Mouse (Mus musculus): ENCODE data around the gene Tmem185b. TPM values are rescaled to one million over a fixed set of nuclear protein-coding genes. Genes with fewer than 3 reads are reported as not detected.
A peak's percentile ranks its signal among the peaks of the same experiment; 100 is the strongest.

Tmem185b gene
- polyA plus RNA-seq, 1 experiment, result 22.3 TPM

- Histone ChIP-seq H3K36me3 (ENCODE audit: control insufficient read depth, insufficient read depth, low read length) (no peaks in the 10 kb centered on the region), H3K27ac (ENCODE audit: insufficient read depth, low read length) (no peak overlapping the region), H3K4me3 (ENCODE audit: extremely low read depth, insufficient read depth, insufficient read length) (no peak overlapping the region), H3K27me3 (ENCODE audit: control insufficient read depth, insufficient read depth, low read length) (no peaks in the 10 kb centered on the region), H3K4me1 (ENCODE audit: control insufficient read depth, insufficient read depth, insufficient read length) (no peaks in the 10 kb centered on the region)
- no peak for DNase-seq (ENCODE audit: low read depth in 1 of 2, low spot score in 2 of 2)
- TF ChIP-seq POLR2A (IDR thresholded peaks at IDR 0.05; ENCODE audit: low read depth, low read length) (no peak), CTCF (IDR thresholded peaks at IDR 0.05; ENCODE audit: extremely low read depth, insufficient read depth, insufficient read length, insufficient replicate concordance) (no peak)
- WGBS, result 94% methylated on average over 6 of the region's 6 CpGs
Observed at GRCm38 (mm10) chr1:119543316-119543715, 17.4 kb downstream of the Tmem185b start.

- no peak overlapping the region for H3K27ac ChIP-seq (ENCODE audit: insufficient read depth, low read length)
- H3K4me3 ChIP-seq (ENCODE audit: extremely low read depth, insufficient read depth, insufficient read length), result no peak overlapping the region
- no peak for DNase-seq (ENCODE audit: low read depth in 1 of 2, low spot score in 2 of 2)
- TF ChIP-seq CTCF (IDR thresholded peaks at IDR 0.05; ENCODE audit: extremely low read depth, insufficient read depth, insufficient read length, insufficient replicate concordance), result no peak
- TF ChIP-seq POLR2A (IDR thresholded peaks at IDR 0.05; ENCODE audit: low read depth, low read length), result no peak
- no peaks in the 10 kb centered on the region for H3K4me1 ChIP-seq (ENCODE audit: control insufficient read depth, insufficient read depth, insufficient read length)
- H3K36me3 ChIP-seq (ENCODE audit: control insufficient read depth, insufficient read depth, low read length), result no peaks in the 10 kb centered on the region
- 91% methylated on average over 5 of the region's 5 CpGs for WGBS
- H3K27me3 ChIP-seq (ENCODE audit: control insufficient read depth, insufficient read depth, low read length), result no peaks in the 10 kb centered on the region
Observed at GRCm38 (mm10) chr1:119544611-119545155, 18.7 kb downstream of the Tmem185b start.

GRCm38 (mm10) chr1:119545164-119545563 lies 19.2 kb downstream of the Tmem185b start:
- TF ChIP-seq CTCF (IDR thresholded peaks at IDR 0.05; ENCODE audit: extremely low read depth, insufficient read depth, insufficient read length, insufficient replicate concordance) (no peak), POLR2A (IDR thresholded peaks at IDR 0.05; ENCODE audit: low read depth, low read length) (no peak)
- H3K27me3 ChIP-seq (ENCODE audit: control insufficient read depth, insufficient read depth, low read length), result no peaks in the 10 kb centered on the region
- no peak overlapping the region for H3K4me3 ChIP-seq (ENCODE audit: extremely low read depth, insufficient read depth, insufficient read length)
- H3K4me1 ChIP-seq (ENCODE audit: control insufficient read depth, insufficient read depth, insufficient read length), result no peaks in the 10 kb centered on the region
- no peak for DNase-seq (ENCODE audit: low read depth in 1 of 2, low spot score in 2 of 2)
- WGBS, result 75% methylated on average over 2 of the region's 2 CpGs
- no peak overlapping the region for H3K27ac ChIP-seq (ENCODE audit: insufficient read depth, low read length)
- H3K36me3 ChIP-seq (ENCODE audit: control insufficient read depth, insufficient read depth, low read length), result no peaks in the 10 kb centered on the region

- H3K36me3 ChIP-seq (ENCODE audit: control insufficient read depth, insufficient read depth, low read length), result no peaks in the 10 kb centered on the region
- DNase-seq (ENCODE audit: low read depth in 1 of 2, low spot score in 2 of 2), result no peak
- no peak overlapping the region for H3K4me3 ChIP-seq (ENCODE audit: extremely low read depth, insufficient read depth, insufficient read length)
- TF ChIP-seq CTCF (IDR thresholded peaks at IDR 0.05; ENCODE audit: extremely low read depth, insufficient read depth, insufficient read length, insufficient replicate concordance) (no peak), POLR2A (IDR thresholded peaks at IDR 0.05; ENCODE audit: low read depth, low read length) (no peak)
- 94% methylated on average over 4 of the region's 4 CpGs for WGBS
- H3K27me3 ChIP-seq (ENCODE audit: control insufficient read depth, insufficient read depth, low read length), result no peaks in the 10 kb centered on the region
- no peaks in the 10 kb centered on the region for H3K4me1 ChIP-seq (ENCODE audit: control insufficient read depth, insufficient read depth, insufficient read length)
- H3K27ac ChIP-seq (ENCODE audit: insufficient read depth, low read length), result no peak overlapping the region
Observed at GRCm38 (mm10) chr1:119545671-119546070, 19.7 kb downstream of the Tmem185b start.

- H3K27ac ChIP-seq (ENCODE audit: insufficient read depth, low read length), result no peak overlapping the region
- H3K36me3 ChIP-seq (ENCODE audit: control insufficient read depth, insufficient read depth, low read length), result no peaks in the 10 kb centered on the region
- no peak overlapping the region for H3K4me3 ChIP-seq (ENCODE audit: extremely low read depth, insufficient read depth, insufficient read length)
- H3K4me1 ChIP-seq (ENCODE audit: control insufficient read depth, insufficient read depth, insufficient read length), result no peaks in the 10 kb centered on the region
- H3K27me3 ChIP-seq (ENCODE audit: control insufficient read depth, insufficient read depth, low read length), result no peaks in the 10 kb centered on the region
- TF ChIP-seq CTCF (IDR thresholded peaks at IDR 0.05; ENCODE audit: extremely low read depth, insufficient read depth, insufficient read length, insufficient replicate concordance) (no peak), POLR2A (IDR thresholded peaks at IDR 0.05; ENCODE audit: low read depth, low read length) (no peak)
- no peak for DNase-seq (ENCODE audit: low read depth in 1 of 2, low spot score in 2 of 2)
- 78% methylated on average over 3 of the region's 3 CpGs for WGBS
Observed at GRCm38 (mm10) chr1:119546490-119546889, 20.5 kb downstream of the Tmem185b start.

GRCm38 (mm10) chr1:119548668-119549326 lies 22.8 kb downstream of the Tmem185b start:
- no peak overlapping the region for H3K4me3 ChIP-seq (ENCODE audit: extremely low read depth, insufficient read depth, insufficient read length)
- H3K27me3 ChIP-seq (ENCODE audit: control insufficient read depth, insufficient read depth, low read length), result no peaks in the 10 kb centered on the region
- no peak for TF ChIP-seq POLR2A (IDR thresholded peaks at IDR 0.05; ENCODE audit: low read depth, low read length)
- peak; percentile 42; the same call in 1 of the 2 replicates for TF ChIP-seq CTCF (IDR thresholded peaks at IDR 0.05; ENCODE audit: extremely low read depth, insufficient read depth, insufficient read length, insufficient replicate concordance)
- H3K4me1 ChIP-seq (ENCODE audit: control insufficient read depth, insufficient read depth, insufficient read length), result no peaks in the 10 kb centered on the region
- H3K27ac ChIP-seq (ENCODE audit: insufficient read depth, low read length), result no peak overlapping the region
- no peaks in the 10 kb centered on the region for H3K36me3 ChIP-seq (ENCODE audit: control insufficient read depth, insufficient read depth, low read length)
- WGBS, result 66% methylated on average over 7 of the region's 7 CpGs
- DNase-seq (ENCODE audit: low read depth in 1 of 2, low spot score in 2 of 2), result peak; percentile 22 to 65

GRCm38 (mm10) chr1:119549327-119549689 lies 23.3 kb downstream of the Tmem185b start:
- Histone ChIP-seq H3K27ac (ENCODE audit: insufficient read depth, low read length) (no peak overlapping the region), H3K27me3 (ENCODE audit: control insufficient read depth, insufficient read depth, low read length) (no peaks in the 10 kb centered on the region), H3K4me1 (ENCODE audit: control insufficient read depth, insufficient read depth, insufficient read length) (no peaks in the 10 kb centered on the region), H3K36me3 (ENCODE audit: control insufficient read depth, insufficient read depth, low read length) (no peaks in the 10 kb centered on the region), H3K4me3 (ENCODE audit: extremely low read depth, insufficient read depth, insufficient read length) (no peak overlapping the region)
- no peak for TF ChIP-seq CTCF (IDR thresholded peaks at IDR 0.05; ENCODE audit: extremely low read depth, insufficient read depth, insufficient read length, insufficient replicate concordance)
- TF ChIP-seq POLR2A (IDR thresholded peaks at IDR 0.05; ENCODE audit: low read depth, low read length), result no peak
- DNase-seq (ENCODE audit: low read depth in 1 of 2, low spot score in 2 of 2), result no peak
- 94% methylated on average over 7 of the region's 7 CpGs for WGBS
